Mouse (Mus musculus) ES-Bruce4 (cell line): ENCODE data around the gene Nelfb.
A peak's percentile ranks its signal among the peaks of the same experiment; 100 is the strongest.

Experiments
- CTCF ChIP-seq: IDR thresholded peaks from one replicate; pipeline ENCODE4 v1.8.1; 2011; ENCODE audit warnings: low read depth, low read length
- EP300 ChIP-seq: IDR thresholded peaks from 2 replicates; pipeline ENCODE4 v1.6.1; 2011; ENCODE audit warnings: low read depth, low read length; ENCODE audit not compliant: insufficient read depth
- POLR2A ChIP-seq: IDR thresholded peaks from one replicate; pipeline ENCODE4 v1.8.1; 2011; ENCODE audit warnings: low read length; ENCODE audit not compliant: insufficient read depth

GRCm38 (mm10) chr2:25223681-25224491 is 12.6 kb upstream of the Nelfb start:
- TF ChIP-seq POLR2A, result no peak
- TF ChIP-seq CTCF, result no peak
- 0 out of 2 replicates have a peak, but pooled peaks have one; percentile 45 for TF ChIP-seq EP300
